Mouse (Mus musculus): ENCODE data around the gene A230050P20Rik. TPM values are rescaled to one million over a fixed set of nuclear protein-coding genes. Genes with fewer than 3 reads are reported as not detected.
"Not testable (repeated sequence)": the region's sequence is repeated elsewhere in the genome, so short reads cannot be mapped to it uniquely, and the experiment has no call there.

Gene A230050P20Rik
- 10 to 100 TPM; 55.6 to 56.1 TPM for total RNA-seq (2021)
- long read RNA-seq, experiment 1, partial matches to known transcripts, result 3 of 16 reads
- long read RNA-seq, experiment 1, other reads (novel, unspliced or antisense), result 12 of 16 reads
- long read RNA-seq, experiment 2, transcript A230050P20Rik-201 (8 exons, 1,683 nt), result major isoform, 6 of 21 reads
- long read RNA-seq, experiment 2, partial matches to known transcripts, result 9 of 21 reads
- long read RNA-seq, experiment 2, other reads (novel, unspliced or antisense), result 5 of 21 reads

DNA sequence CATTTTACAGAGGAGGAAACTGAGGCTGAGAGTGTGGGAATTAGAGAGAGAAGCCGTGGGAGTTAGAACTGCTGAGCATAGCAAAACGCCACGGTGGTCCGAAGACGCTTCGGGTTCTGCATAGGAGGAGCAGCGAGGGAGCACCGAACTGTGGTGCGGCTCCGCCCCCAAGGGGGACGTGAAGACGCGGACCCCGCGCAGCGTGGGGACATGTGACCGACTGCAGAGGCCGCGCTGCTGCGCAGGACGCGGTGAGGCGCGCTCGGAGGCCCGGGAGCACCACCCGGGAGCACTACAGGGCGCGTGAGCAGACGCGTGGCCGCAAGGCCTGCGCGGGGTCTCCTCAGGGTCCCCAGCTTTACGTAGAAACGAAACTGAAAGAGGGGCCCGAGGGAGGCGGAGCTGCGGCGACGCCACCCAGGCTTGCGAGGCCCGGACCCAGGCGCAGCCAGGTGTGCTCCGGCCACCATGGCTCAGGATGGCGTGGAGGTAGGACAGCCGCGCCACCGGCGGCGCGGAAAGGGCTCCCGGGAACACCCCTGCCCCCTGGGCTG is at the start of gene A230050P20Rik:
Gene A230050P20Rik, plus strand, starts transcription at position 195 of the 554 bp plus-strand sequence.
- DNase-seq (ENCODE audit: low spot score in 2 of 2), result peak in 1 of 2 experiments; percentile 62

DNA sequence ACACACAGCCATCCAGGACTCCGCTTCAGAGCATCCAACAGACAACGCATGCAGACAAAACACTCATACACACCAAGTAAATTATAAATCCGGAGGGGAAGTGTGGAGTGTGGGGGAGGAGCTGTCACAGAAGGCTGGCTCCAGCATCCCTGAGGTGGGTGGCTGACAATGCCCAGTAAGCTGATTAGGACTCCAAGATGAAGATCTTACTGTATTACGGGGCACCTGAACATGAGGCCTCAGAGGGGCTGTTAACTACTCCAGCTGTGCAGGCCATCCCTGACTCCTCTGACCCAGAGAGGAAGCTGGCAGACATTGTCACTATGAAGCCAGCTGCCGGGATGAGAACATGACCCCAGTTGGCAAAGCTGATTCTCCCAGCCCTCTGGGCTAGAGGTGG is 48.4 kb upstream of the A230050P20Rik start:
- DNase-seq (ENCODE audit: low spot score in 2 of 2), result no peak

DNA sequence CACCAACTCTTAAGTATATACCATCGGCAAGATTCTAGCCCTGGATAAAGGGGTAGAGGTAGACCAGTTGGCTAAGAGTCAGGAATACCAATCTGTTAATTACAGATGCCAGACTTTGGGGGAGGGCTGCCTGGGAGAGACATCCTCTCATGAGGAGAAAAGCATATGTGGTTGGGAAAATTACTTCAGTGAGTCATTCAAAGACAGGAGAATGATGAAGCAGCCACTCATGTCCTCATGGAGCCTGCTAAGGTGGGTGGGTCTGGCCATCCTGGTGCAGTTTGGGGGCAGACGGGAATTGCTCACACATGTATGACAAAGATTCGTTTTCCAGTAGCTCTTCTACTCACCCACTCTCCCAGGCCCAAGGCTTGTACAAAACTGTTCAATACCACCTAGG is 45.6 kb upstream of the A230050P20Rik start:
- peak; percentile 15 to 25 for DNase-seq (ENCODE audit: low spot score in 2 of 2)

DNA sequence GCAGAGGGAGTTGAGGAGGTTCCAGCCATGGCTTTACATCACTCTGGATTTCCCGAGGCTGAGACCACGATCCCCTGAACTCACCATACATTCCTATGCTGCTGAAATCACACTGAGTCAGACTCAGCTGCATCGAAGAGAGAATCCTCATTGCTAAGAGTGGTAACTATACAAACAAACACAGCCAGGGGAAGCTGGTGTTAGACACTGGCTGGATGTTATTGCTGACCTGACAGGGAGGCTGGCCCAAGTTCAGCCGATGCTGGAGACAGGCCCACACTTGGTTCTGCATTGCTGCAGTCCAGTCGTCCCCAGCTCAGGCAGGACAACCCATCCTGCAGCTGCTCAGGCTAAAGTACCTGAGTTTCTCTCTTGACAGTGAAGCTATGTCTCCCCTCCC is 42.7 kb upstream of the A230050P20Rik start:
- DNase-seq (ENCODE audit: low spot score in 2 of 2), result no peak

DNA sequence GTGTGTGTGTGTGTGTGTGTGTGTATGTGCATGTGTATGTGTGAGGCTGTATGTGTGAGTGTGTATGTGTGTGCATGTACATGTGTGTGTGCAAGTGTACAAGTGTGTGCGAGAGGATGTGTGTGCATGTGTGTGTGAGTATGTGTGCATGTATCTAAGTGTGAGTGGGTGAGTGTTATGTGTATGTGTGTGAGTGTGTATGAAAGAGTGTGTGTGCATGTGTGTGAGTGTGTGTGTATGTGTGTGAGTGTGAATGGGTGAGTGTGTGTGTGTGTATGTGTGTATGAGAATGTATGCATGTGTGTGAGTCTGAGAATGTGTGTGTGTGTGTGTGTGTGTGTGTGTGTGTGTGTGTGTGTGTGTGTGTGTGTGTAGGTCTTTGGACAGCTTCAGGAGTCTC is 40.3 kb upstream of the A230050P20Rik start:
- DNase-seq (ENCODE audit: low spot score in 2 of 2), result no peak

DNA sequence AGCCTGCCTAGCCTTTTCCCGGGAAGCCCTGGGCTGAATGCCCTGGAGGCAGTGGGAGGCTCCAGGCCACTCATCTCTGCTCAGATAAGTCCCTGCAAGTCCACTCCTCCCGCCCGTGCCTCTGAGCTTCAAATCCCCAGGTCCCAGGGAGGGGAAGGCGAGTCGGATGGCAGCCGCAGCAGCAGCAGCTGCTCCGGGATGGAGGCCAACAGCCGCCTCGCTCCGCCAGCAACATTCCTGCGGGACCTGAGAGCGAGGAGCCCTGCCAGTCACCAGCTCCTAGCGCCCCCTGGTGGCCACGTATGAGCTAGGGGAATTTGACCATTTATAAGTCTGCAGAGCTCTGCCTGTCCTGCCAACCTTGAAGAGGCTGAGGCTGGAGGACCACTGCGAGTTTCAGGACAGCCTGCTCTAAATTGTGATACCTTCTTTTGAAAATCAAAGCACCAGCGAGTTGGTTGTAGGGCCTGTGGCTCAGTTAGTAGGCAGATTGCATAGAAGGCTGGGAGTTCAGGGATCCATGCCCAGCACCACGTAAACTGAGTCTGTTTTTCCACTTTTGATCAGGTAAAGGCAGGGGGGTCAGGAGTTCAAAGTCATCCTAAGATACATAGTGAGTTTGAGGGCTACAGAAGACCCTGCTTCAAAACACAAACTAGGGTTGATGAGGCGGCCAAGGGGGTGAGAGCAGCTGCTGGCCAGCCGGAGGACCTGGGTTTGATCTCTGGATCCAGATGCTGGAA is 37.4 kb upstream of the A230050P20Rik start:
- peak; percentile 94 to 95 for DNase-seq (ENCODE audit: low spot score in 2 of 2)

DNA sequence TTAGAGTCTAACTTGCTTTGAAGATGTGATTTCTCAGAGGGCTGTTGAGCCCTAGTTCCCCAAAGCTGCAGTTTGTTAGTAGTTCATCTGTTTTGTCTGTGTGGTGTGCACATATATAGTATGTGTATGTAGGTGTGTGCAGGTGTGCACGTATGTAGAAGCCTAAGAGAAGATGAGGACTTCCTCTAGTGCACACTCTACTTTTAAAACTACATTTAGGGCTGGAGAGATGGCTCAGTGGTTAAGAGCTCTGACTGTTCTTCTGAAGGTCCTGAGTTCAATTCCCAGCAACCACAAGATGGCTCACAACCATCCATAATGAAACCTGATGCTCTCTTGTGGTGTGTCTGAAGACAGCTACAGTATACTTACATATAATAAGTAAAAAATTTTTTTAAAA is 33.6 kb upstream of the A230050P20Rik start:
- no peak for DNase-seq (ENCODE audit: low spot score in 2 of 2)

DNA sequence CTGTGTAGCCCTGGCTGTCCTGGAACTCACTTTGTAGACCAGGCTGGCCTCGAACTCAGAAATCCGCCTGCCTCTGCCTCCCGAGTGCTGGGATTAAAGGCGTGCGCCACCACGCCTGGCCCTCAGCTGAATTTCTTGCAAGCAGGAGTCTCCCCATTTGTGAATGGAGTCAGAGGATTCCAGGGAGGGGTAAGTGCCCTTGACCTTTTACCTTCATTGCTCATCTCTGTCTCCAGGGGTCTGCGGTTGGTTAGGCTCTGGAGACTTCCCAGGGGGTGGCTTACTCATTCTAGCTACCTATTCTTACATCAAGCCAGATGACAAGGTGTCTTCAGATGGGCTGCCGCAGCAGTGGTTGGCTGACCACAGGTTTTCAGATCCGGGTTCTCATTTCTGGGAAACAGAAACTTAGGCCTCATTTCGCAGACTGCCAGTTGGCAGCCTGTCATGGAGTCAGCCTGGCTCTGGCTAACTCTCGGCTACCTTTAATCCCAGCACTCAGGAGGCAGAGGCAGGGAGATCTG is 32.9 kb upstream of the A230050P20Rik start:
- DNase-seq (ENCODE audit: low spot score in 2 of 2), result not testable (repeated sequence)

DNA sequence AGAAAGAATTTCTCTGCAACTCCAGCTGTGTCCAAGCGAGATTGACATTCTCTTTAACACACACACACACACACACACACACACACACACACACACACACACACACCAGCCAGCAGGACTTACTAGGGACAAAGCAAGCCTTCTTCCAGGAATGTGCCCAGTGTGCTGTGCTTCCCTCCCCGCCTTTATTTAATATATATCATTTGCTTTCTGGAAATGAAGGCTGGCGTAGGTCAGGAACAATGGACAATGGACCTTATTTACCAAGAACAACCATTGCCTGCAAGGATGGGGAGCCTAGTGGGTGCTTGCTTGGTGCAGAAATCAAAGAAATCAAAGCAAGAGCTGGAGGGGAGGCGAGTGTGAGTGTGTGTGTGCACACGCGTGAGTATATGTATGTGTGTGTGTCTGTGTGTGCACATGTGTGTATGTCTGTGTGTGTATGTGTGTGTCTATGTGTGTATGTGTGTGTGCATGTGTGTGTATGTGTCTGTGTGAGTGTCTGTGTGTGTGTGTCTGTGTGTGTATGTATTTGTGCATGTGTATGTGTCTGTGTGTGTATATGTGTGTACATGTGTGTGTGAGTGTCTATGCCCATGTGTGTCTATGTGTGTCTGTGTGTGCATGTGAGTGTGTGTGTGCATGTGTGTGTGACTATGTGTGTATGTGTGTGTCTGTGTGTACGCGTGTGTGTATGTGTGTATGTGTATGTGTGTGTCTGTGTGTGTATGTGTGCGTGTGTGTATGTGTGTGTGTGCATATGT is 31.1 kb upstream of the A230050P20Rik start:
- DNase-seq (ENCODE audit: low spot score in 2 of 2), result no peak

DNA sequence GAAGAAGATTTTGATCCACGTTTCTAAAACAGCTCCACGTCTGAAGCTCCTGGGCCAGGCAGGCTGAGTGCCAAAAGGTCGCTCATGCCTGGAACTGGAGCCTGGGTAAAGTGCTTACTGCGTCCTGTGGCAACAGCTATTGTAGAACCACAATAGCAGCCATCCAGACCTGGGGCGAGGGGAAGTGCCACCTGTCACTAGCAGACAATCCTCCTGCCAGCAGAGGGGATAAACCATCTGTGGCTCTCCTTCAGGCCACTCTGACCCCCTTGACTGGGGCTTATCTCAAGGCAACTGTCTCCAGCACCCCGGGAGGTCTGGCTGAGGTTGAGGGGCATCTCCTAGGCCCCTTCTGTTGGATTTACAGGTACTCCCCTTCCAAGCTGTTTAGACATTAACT is 29.5 kb upstream of the A230050P20Rik start:
- no peak for DNase-seq (ENCODE audit: low spot score in 2 of 2)

DNA sequence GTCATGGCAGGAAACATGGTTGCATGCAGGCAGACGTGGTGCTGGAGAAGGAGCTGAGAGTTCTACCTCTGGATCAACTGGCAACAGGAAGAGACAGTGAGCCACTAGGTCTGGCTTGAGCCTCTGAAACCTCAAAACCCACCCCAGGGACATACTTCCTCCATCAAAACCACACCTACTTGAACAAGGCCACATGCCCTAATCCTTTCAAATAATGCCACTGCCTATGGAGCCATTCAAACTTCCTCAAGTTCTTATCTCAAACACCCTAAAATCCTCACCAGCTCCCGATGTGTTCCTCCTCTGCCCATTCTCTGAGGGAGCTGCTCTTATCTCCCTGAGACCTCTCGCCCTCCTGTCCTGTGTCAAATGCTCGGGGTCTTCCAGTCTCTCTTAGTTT is 26.2 kb upstream of the A230050P20Rik start:
- no peak for DNase-seq (ENCODE audit: low spot score in 2 of 2)

DNA sequence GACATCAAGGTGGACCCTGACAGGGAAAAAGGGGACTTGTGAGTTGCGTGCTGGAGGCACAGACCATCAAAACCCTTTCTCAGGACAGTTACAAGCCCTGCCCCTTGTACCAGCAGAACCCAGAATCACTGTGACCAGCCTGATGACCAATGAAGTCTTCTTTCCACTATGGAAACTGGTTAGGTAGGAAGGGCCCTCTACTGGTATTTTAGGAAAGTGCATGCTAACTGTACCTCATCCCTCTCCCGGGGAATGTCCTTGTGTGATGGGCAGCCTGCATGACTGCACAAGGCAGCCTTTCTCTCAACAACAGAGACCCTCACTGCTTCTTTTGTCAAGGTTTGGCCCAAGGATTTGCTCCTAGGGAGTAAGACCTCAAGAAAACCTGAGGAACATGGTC is 25.8 kb upstream of the A230050P20Rik start:
- DNase-seq (ENCODE audit: low spot score in 2 of 2), result peak; percentile 16 to 45

DNA sequence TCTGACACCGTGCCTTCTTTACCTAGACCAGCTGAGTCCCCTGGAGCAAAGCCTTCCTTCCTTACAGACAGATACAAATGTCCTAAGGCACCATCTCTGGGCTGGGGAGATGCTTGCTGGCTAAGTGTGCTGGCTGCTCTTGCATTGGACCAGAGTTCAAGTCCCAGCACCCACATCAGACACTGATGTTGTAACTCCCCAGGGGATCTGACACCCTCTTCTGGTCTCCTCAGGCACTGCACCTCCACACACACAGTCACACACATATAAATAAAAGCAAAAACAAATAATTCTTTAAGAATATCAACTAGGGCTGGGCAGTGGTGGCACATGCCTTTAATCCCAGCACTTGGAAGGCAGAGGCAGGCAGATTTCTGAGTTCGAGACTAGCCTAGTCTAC is 18.3 kb upstream of the A230050P20Rik start:
- DNase-seq (ENCODE audit: low spot score in 2 of 2), result no peak

DNA sequence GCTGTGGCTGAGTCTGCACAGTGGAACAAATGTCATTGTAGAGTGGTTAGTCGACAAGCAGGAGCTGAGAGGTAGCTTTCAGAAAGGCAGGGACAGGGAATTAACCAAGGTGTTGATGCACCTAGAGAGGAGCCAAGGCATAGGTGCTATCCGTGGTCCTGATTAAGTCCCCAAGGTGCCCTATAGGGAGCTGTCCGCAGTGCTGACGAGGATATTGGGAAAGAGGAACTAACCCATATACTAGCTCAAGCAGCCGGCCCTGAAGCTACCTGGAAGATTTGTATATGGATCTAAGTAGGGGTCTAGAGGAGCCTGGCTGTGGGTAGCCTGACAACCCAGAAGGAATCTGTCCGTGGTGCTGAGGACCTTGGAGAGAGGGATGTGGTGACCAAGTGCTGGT is 11.3 kb upstream of the A230050P20Rik start:
- DNase-seq (ENCODE audit: low spot score in 2 of 2), result no peak

DNA sequence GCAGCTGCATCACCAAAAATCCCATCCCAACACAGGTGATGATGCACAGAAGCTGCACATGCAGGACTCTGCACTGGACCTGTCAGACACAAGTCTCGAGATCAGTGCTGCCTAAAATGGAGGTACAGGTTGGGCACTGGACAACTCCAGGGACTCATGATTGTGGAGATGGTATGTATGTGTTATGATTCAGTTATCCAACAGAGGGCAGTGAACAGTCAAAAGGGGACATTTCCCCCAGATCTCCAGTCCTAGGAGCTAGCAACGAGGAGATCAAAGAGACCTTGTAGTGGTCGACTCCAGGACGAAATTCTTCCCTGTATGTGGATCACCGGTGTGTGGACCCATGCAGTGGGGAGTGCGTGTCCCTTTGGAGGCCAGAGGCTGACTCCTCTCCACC is 8.5 kb upstream of the A230050P20Rik start:
- no peak for DNase-seq (ENCODE audit: low spot score in 2 of 2)

DNA sequence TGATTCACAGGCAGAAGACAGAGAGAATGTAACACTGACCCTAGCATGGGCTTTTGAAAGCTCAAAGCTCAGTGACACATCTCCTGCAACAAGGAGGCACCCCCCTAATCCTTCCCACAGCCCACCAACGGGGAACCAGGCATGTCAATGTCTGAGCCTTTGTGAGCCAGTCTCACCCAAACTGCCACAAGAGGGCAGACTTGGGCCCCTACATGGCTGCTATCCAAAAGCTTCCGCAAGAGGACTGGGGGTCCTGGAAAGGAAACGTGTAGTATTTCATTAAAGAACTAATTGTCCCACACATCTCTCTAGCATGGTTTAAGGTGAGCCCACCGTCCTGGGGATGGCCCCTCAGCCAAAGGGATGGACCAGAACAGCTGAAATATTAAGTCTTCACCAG is 6.6 kb upstream of the A230050P20Rik start:
- DNase-seq (ENCODE audit: low spot score in 2 of 2), result no peak

DNA sequence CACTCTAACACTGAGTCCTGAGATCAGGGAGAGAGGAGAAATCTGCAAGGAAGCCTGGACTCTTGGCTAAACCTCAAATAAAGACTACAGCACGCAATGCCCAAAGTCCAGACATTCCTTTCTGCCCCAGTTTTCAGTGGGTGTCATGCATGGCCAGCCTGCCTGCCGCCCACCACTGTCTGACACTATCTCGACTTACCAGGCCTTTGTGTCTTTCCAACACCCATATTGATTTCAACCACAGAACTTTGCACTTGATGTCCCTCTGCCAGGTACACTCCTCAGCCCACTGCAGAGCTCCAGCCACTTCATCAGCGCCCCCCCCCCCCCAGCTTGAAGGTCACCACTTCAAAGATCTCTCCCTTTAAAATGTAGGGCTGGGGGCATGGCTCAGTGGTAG is 6.2 kb upstream of the A230050P20Rik start:
- no peak for DNase-seq (ENCODE audit: low spot score in 2 of 2)

DNA sequence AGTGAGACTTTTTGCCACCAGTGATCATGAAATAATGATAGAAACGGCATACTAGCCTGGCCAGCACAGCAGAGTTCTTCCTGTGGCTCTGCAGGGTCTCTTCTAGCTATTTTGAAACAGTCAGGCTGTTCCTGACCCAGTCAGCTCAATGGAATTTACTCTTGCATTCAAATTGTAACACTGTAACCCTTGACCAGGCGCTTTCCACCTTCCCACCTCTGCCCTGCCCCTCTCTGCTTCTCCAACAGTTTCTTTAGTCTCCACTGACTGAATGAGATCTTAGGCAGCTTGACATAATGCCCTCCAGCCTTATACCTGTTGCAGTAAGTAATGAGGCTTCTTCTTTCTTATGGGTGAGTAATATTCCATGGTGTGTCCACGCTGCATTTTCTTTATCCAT is 1.6 kb upstream of the A230050P20Rik start:
- DNase-seq (ENCODE audit: low spot score in 2 of 2), result no peak

DNA sequence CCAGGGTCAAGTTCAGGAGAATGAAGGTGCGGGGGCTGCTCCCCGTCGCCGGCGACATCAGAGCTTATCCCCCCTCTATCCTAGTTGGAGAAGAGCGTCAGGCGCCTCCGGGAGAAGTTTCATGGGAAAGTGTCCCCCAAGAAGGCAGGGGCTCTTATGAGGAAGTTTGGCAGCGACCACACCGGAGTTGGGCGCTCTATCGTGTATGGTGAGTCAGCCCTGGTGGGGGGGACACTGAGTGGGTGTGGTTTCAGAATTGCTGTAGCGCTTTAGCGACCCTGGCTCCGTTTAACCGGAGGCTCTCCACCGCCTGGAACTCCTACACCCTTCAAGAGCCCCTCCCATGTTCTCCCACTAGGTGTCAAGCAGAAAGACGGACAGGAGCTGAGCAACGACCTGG is 804 bp downstream of the A230050P20Rik start:
- no peak for DNase-seq (ENCODE audit: low spot score in 2 of 2)

DNA sequence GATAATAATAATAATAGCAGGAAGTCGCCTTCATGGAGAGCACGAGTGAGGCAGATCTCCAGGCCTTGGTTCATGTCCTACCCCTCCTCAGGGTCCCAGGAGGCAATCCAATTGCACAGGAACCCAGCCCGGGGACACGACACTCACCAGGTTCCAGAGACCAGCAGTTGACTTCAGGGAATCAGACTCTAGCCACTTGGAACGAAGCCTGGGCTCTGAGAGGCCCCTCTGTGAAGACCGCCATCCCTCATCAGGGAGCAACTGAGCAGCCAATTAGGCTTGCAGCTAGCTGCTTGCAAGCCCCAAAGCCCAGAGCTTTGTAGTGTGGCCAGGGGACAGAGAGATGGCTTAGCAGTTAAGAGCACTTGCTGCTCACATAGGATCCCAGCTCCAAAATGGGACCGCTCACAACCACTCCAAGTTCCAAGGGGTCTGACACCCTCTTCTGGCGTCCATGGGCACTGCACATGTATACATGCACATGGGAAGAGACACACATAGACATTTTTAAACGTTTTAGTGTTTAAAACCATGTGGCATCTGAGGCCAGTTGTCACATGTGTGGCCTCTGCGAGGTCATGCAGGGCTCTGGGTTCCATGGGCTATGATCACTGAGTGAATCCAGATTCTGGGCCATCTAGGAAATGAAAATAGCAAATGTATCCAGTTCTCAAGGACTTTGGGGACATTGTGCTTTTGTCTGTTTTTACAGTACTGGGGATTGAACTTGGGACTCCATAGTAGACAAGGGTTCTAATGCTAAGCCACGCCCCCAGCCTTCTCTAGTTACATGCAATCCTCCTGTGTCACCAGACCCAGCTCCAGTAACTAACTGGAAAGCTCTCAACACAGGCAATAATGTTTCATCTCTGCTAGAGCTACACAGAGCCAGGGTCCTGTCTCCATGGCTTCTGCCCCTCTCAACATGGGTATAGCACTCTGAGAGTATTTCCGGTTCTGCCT is 2.0 kb downstream of the A230050P20Rik start:
- no peak for DNase-seq (ENCODE audit: low spot score in 2 of 2)
